Mouse (Mus musculus) bone marrow macrophage, adult 2 months (primary cell): Measurements from ENCODE around the gene Abtb2.

Experiments
- CTCF ChIP-seq: IDR thresholded peaks from 2 replicates; pipeline ENCODE4 v1.5.1; 2012; ENCODE audit warnings: low read depth, mild to moderate bottlenecking, low read length, moderate library complexity
- POLR2A ChIP-seq: IDR thresholded peaks from 2 replicates; pipeline ENCODE4 v1.6.1; 2012; ENCODE audit warnings: mild to moderate bottlenecking, low read depth, low read length, borderline replicate concordance

- no peak for TF ChIP-seq POLR2A
- no peak for TF ChIP-seq CTCF
Observed at GRCm38 (mm10) chr2:103703865-103704264, 137.8 kb downstream of the Abtb2 start.
